ENCODE assay signal across 8 mouse cellular contexts in the genomic region with DNA sequence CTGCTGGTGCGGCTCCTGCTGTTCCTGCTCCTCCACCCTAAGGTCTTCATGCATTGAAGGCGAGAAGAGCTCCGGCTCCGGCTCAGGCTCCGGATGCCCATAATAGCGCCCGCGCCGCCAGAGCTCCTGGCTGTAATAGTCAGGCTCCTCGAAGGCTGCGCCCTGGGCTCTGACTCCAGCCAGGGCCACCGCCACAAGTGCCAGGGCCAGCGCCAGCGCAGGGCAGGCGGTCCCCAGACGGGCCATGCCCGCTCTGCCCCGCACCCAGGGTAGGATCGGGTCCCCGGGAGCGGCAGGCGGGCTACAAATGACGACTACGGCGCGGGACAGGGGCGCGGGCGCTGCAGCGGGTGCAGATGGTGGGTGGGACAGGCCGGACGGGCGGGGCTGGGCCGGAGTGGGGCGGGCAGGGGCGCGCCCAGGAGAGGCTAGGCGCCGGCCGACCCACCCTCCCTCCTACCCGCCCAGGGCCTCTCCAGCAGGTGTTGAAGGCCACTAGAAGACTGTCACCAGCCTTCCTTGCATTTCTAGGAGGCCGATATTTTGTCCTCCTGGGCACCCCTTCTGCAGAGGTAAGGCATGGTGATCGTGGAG. TPM values are rescaled to one million over a fixed set of nuclear protein-coding genes. Genes with fewer than 3 reads are reported as not detected.
DNase-seq lines count a peak whose midpoint lies in the region; ATAC-seq and TF ChIP-seq lines count a peak whose summit lies in the region.

A gene (minus strand): TSS at position 372 of the 594 bp plus-strand sequence.

- no peaks in the 10 kb centered on the region for H3K36me3 ChIP-seq in lung, embryonic 14.5 days (ENCODE audit: insufficient read depth)
- no peaks in the 10 kb centered on the region for H3K36me3 ChIP-seq in heart, embryonic 14.5 days (ENCODE audit: control insufficient read depth, insufficient read depth, low read length)
- H3K36me3 ChIP-seq in midbrain, embryonic 12.5 days: no peaks in the 10 kb centered on the region
- H3K36me3 ChIP-seq in thymus, adult 2 months (ENCODE audit: control insufficient read depth, insufficient read depth, low read length): no peaks in the 10 kb centered on the region

- no peak for ATAC-seq in lung, embryonic 14.5 days (ENCODE audit: insufficient read depth)
- no peak for ATAC-seq in heart, embryonic 14.5 days (ENCODE audit: insufficient number of reproducible peaks, insufficient read depth, low FRiP score, low read depth)
- ATAC-seq in midbrain, embryonic 12.5 days (ENCODE audit: low FRiP score, low read depth): no peak

- peak within 1 kb of the TSS; percentile 38; the same call in 1 of the 2 replicates for H3K9ac ChIP-seq in lung, embryonic 14.5 days
- H3K9ac ChIP-seq in heart, embryonic 14.5 days (ENCODE audit: low read length): no peak within 1 kb of the TSS
- peak within 1 kb of the TSS; percentile 46; the same call in 1 of the 2 replicates for H3K9ac ChIP-seq in midbrain, embryonic 12.5 days (replicated peaks)

- peak; percentile 25 for DNase-seq in lung, embryonic 14.5 days
- DNase-seq in lung, postnatal 4 days: no peak
- DNase-seq in embryo, embryonic 9.5 days (ENCODE audit: extremely low spot score): peak; percentile 19
- no peak for DNase-seq in thymus, adult 2 months
- DNase-seq in left cerebral cortex, adult 9 months (ENCODE audit: low spot score in 2 of 2): no peak
- no peak for DNase-seq in lung, postnatal 36 days

- 3% methylated on average over 39 of the region's 43 CpGs for WGBS in lung, embryonic 14.5 days
- WGBS in heart, embryonic 14.5 days: 3% methylated on average over 33 of the region's 43 CpGs
- 2% methylated on average over 30 of the region's 43 CpGs for WGBS in midbrain, embryonic 12.5 days
- 10% methylated on average over 42 of the region's 43 CpGs for WGBS in thymus, adult 2 months

- no peaks in the 10 kb centered on the region for H3K9me3 ChIP-seq in lung, embryonic 14.5 days (ENCODE audit: low read depth, low read length)
- no peaks in the 10 kb centered on the region for H3K9me3 ChIP-seq in heart, embryonic 14.5 days (ENCODE audit: control insufficient read depth, low read length)
- H3K9me3 ChIP-seq in midbrain, embryonic 12.5 days: no peaks in the 10 kb centered on the region

- no peak for TF ChIP-seq POLR2A in thymus, adult 2 months (IDR thresholded peaks at IDR 0.05; ENCODE audit: control insufficient read depth, extremely low read depth, insufficient read depth, low read length, poor library complexity)

- peak within 1 kb of the TSS; percentile 66 for H3K4me2 ChIP-seq in lung, embryonic 14.5 days
- peak within 1 kb of the TSS; percentile 64 for H3K4me2 ChIP-seq in heart, embryonic 14.5 days (ENCODE audit: low read length)
- H3K4me2 ChIP-seq in midbrain, embryonic 12.5 days (replicated peaks): peak within 1 kb of the TSS; percentile 69

- no peaks in the 10 kb centered on the region for H3K4me1 ChIP-seq in lung, embryonic 14.5 days (ENCODE audit: insufficient read depth)
- no peaks in the 10 kb centered on the region; a peak in 1 of 4 replicates for H3K4me1 ChIP-seq in heart, embryonic 14.5 days (ENCODE audit: control insufficient read depth in 2 of 2, insufficient read depth in 2 of 2, low read length in 2 of 2)
- H3K4me1 ChIP-seq in midbrain, embryonic 12.5 days: peaks cover 23% of the 10 kb centered on the region
- H3K4me1 ChIP-seq in thymus, adult 2 months (replicated peaks; ENCODE audit: control insufficient read depth, insufficient read depth, low read length): no peaks in the 10 kb centered on the region

- H3K27me3 ChIP-seq in lung, embryonic 14.5 days (ENCODE audit: insufficient read depth, low read length): peaks cover 21% of the 10 kb centered on the region
- H3K27me3 ChIP-seq in heart, embryonic 14.5 days (ENCODE audit: control insufficient read depth, insufficient read depth, low read length): peaks cover 50% of the 10 kb centered on the region
- peaks cover 38% of the 10 kb centered on the region for H3K27me3 ChIP-seq in midbrain, embryonic 12.5 days
- peaks cover 2% of the 10 kb centered on the region; the same call in 1 of the 2 replicates for H3K27me3 ChIP-seq in thymus, adult 2 months (ENCODE audit: control insufficient read depth, insufficient read depth, low read length)

- peak within 1 kb of the TSS; percentile 29 for H3K4me3 ChIP-seq in lung, embryonic 14.5 days (ENCODE audit: low read depth, low read length)
- peak within 1 kb of the TSS; percentile 27 to 29; a peak in 3 of 4 replicates for H3K4me3 ChIP-seq in heart, embryonic 14.5 days (ENCODE audit: control insufficient read depth in 1 of 2, insufficient read depth in 1 of 2, low read depth in 1 of 2, low read length in 2 of 2)
- H3K4me3 ChIP-seq in midbrain, embryonic 12.5 days: peak within 1 kb of the TSS; percentile 40
- no peak within 1 kb of the TSS; the same call in 1 of the 2 replicates for H3K4me3 ChIP-seq in thymus, adult 2 months (ENCODE audit: control insufficient read depth, insufficient read depth, low read length)

- no peak for TF ChIP-seq CTCF in lung, embryonic 14.5 days (IDR thresholded peaks at IDR 0.05; ENCODE audit: low read depth)
- TF ChIP-seq CTCF in thymus, adult 2 months (IDR thresholded peaks at IDR 0.05; ENCODE audit: borderline replicate concordance, control insufficient read depth, extremely low read depth, insufficient read depth, low read length, poor library complexity): no peak

- H3K27ac ChIP-seq in lung, embryonic 14.5 days (ENCODE audit: low read depth): no peak within 1 kb of the TSS
- no peak within 1 kb of the TSS for H3K27ac ChIP-seq in heart, embryonic 14.5 days (replicated peaks in 1 of 2; ENCODE audit: control insufficient read depth in 1 of 2, insufficient read depth in 1 of 2, low read depth in 2 of 2, low read length in 2 of 2)
- no peak within 1 kb of the TSS for H3K27ac ChIP-seq in midbrain, embryonic 12.5 days (replicated peaks)
- no peak within 1 kb of the TSS for H3K27ac ChIP-seq in thymus, adult 2 months (ENCODE audit: control insufficient read depth, insufficient read depth, low read length)

RNA-seq across cellular contexts. Expression of the gene that starts here (rescaled TPM):
- 0.50 and 0.54 TPM in 2 replicates for polyA plus RNA-seq in lung, embryonic 14.5 days (2014; fragmentation: Nextera tagmentation; extraction: Ambion mirVana)
- 0.35 and 0.50 TPM in 2 replicates for polyA plus RNA-seq in heart, embryonic 14.5 days (2014; fragmentation: Nextera tagmentation; extraction: Ambion mirVana)
- 1.8 and 4.3 TPM in 2 replicates for polyA plus RNA-seq in midbrain, embryonic 12.5 days (2016; fragmentation: Nextera tagmentation; extraction: Ambion mirVana)
- polyA plus RNA-seq in thymus, adult 2 months (2012; rRNA removed): 3.6 and 4.9 TPM in 2 replicates

Comparison
In these comparisons a context has a peak if more than half of its experiments do, and no peak if none do; other contexts are left out.
1. Peak in DNase-seq, H3K4me3 ChIP-seq, H3K9ac ChIP-seq and H3K4me2 ChIP-seq in lung, embryonic 14.5 days; RNA of the gene not detected or under 1 TPM.